Mouse (Mus musculus): ENCODE data around the gene Ccl6.

Gene Ccl6

DNA sequence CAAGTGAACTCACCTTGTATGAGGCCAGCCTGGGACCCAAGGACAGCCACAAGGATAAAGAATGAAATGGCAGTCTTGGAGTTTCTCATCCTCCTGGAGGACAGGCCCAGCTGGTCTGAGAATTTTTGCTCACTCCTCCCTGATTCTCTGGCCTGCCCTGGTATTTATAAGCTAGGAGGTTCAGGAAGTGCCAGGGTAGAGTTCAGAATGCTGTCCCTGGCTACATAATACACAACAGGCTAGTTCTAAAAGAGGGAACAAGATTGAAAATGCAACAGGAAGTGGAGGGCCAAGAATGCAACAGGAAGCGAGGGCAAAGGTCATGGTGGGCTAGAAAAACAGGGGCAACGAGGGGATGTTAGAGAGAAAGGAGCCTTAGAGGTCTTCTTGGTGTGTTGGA lies at the start of gene Ccl6:
TSS of gene Ccl6 (minus strand) at position 235 of the 400 bp plus-strand sequence.
- no peak for ATAC-seq (ENCODE audit: insufficient number of reproducible peaks, low FRiP score, low TSS enrichment)

DNA sequence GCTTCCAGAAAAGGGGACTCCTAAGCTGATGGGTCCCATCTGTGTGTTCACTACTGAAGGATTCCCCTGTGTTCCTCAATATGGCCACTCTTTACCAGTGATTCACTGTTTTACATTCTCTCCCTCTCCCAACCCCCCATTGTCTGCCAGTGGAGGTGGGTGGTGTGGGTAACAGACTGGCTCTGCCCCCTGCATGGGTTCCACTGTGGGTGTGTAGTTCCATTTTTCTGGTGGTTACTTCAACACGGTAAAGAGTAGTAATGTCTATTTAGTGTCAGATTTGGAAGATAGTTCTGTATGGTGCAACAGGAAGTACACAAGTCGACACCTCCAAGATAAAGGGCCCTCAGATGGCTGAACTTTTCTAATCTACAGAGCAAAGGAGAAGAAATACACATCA lies 48.3 kb upstream of the Ccl6 start:
- ATAC-seq (ENCODE audit: insufficient number of reproducible peaks, low FRiP score, low TSS enrichment), result no peak

DNA sequence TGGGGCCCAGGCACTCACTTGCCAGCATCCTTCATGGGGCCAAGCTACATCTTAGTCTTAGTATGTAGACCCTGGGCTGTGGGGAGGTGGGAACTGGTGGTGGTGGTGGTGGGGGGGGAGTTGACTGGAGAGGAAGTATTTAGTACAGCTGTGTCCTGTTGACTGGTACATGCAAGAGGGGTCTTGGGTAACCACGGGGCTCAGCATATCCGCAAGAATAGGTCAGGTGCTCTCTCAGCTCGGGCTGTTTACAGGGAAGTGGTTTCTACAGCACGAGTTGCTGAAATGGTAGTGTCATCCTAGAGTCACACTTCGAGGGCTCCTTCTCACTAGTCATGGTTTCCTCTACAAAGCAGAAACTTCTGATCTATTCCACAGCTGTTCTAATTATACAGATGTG lies 47.3 kb upstream of the Ccl6 start:
- ATAC-seq (ENCODE audit: insufficient number of reproducible peaks, low FRiP score, low TSS enrichment), result no peak

DNA sequence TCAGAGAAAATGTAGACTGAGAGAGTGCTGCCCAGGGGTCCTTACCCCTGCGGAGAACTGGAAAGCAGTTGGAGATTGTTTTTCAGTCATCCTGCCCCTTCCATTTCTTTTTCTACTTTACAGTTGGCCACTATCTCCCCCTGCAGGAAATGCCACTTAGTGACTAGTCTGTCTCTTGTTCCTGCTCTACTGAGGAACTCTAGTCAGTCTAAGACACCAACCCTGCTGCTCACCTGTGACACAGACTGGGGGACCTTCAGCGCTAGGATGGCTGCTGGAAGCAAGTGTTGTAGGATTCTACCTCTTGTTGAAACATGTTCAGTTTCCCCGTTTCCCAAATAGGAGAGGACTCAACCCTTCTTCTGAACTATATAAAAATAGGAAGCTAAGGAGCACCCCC lies 46.6 kb upstream of the Ccl6 start:
- ATAC-seq (ENCODE audit: insufficient number of reproducible peaks, low FRiP score, low TSS enrichment), result no peak

DNA sequence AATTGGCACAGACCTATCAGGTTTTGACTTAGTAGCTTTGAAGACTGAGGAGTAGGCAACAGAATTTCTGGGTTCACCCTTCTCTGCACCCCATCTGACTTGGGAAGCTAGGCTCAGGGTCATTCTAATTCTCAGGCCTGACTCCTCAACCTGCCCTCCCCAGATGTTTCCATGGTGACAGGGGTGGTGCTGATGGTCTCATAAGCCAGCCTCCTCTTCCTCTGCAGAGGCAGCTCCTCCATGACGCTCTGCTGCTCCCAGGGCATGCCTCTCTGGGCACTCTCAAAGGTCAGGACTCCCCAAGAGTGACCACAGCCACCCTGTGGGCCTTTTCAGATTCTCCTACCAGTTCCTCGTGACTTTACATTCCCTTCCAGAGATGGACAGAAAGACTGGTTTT lies 46.0 kb upstream of the Ccl6 start:
- ATAC-seq (ENCODE audit: insufficient number of reproducible peaks, low FRiP score, low TSS enrichment), result no peak

DNA sequence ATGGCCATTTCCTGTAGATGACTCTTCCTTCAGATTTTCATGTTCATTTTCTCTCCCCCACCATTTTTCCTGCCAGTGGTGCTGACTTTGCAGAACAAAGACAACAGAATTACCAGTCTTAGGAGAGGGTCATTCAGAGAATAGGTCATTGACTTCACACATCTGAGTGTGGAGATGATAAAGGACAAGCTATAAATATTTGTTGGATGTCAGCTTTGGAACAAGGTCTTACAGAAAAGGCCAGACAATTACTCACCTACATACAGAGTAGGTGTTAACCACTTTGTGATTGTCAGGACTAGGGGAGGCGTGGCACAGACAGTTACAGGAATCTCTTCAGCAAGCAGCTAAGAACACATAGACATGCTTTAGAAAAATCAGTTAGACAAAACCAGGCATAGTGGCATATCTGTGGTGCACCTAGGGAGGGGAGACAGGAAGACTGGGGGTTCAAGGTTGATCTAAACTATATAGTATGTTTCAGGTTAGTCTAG lies 43.9 kb upstream of the Ccl6 start:
- ATAC-seq (ENCODE audit: insufficient number of reproducible peaks, low FRiP score, low TSS enrichment), result no peak

DNA sequence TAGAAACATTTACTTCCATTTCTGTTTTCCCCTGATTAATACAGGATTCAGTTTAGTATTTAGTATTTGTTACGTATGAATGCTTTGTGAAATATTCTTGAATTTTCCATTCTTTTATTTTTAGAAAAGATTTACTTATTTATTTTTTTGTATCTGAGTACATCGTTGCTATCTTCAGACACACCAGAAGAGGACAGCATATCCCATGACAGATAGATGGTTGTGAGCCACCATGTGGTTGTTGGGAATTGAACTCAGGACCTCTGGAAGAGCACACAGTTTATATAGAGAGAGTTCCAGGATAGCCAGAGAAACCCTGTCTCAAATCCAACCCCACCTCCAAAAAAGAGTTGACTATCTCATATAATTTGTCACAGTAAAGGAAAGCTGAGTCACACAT lies 42.0 kb upstream of the Ccl6 start:
- ATAC-seq (ENCODE audit: insufficient number of reproducible peaks, low FRiP score, low TSS enrichment), result no peak

DNA sequence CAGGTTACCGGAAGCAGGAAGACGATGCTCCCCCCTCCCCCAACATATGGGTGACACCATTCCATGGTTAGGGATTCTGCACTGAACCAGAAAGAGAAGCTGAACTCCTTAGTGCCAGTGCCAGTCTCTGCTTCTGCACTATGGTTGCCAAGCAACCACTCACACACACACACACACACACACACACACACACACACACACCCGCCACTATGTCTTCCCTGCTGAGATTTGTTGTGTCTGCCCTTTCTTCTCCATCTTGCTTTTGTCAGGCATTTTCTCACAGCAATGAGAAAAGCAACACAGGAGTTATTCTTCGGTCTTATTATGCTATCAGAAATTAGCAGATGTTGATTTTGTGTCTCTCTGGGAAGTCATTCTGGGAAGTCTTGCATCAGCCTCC lies 41.5 kb upstream of the Ccl6 start:
- ATAC-seq (ENCODE audit: insufficient number of reproducible peaks, low FRiP score, low TSS enrichment), result no peak

DNA sequence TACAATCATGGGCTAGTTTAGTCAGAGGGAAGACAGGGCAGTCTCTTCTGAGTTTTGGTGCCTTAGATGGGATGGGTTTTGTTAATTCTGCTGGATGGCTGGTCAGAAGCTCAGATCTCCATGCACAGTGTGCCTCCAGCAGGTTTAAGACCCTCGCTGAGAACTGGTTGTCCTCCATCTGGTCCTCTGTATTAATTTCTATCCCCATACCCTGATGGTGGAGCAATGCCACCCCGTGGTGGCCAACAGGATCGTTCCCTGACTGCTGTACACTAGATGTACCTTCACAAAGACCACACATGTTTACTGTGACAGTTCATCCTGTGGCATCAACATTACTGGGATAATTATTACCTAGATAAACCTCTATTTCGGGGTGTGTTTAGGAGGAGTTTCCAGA lies 39.9 kb upstream of the Ccl6 start:
- no peak for ATAC-seq (ENCODE audit: insufficient number of reproducible peaks, low FRiP score, low TSS enrichment)

DNA sequence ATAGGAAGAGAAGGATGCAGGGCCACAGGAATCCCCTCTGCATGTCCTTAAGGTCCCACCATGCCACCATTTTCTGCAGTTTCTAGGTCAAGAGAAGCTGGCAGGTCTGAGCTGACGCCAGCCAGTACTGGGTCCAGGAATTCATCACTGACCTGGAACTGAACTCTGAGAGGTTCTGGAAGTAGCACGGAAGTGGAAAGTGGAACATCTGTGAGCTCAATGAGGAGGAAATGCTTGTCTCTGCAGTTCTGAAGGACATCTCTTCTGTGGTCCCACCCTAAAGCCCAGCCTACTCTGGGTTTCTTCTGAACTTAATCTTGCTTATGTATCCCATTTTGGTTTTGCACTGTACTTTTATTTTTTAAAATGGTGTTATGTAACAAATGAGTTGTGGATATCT lies 38.2 kb upstream of the Ccl6 start:
- no peak for ATAC-seq (ENCODE audit: insufficient number of reproducible peaks, low FRiP score, low TSS enrichment)

DNA sequence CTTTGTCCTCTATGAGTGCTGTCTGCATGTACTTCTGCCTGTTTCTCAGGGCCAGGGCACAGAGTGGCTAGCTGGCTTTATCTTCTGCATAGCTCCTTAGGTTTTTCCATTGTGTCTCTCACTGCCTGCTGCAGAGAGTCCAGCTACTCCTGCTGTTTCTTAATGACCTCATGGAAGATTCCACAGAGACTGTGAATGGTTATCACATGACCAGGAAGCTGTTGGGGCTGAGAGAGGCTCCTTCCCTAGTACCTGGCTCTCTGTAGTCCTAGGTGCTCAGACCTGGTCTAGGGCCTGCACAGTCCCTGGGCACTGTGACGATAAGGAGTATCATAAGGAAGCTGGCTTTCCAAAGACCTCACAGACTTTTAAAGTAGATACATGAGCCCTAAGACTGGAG lies 37.7 kb upstream of the Ccl6 start:
- ATAC-seq (ENCODE audit: insufficient number of reproducible peaks, low FRiP score, low TSS enrichment), result no peak

DNA sequence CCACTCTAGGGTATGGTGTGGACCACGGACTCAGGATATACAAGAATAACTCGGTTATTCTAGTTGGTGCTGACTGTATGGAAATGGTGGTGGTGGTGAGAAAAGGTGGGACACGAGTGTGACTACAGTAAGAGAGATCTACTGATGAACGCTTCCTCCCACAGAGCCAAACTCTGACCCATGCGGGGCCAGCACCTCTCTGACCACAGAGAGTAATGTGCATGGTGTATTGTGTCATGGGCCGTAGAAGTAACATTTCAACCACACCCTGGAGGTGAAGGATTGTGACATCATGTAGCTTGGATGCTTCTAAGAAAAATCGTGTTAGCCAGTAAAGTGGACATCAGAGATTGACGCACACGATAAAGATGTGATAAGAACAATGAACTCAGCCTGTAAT lies 35.9 kb upstream of the Ccl6 start:
- ATAC-seq (ENCODE audit: insufficient number of reproducible peaks, low FRiP score, low TSS enrichment), result no peak

DNA sequence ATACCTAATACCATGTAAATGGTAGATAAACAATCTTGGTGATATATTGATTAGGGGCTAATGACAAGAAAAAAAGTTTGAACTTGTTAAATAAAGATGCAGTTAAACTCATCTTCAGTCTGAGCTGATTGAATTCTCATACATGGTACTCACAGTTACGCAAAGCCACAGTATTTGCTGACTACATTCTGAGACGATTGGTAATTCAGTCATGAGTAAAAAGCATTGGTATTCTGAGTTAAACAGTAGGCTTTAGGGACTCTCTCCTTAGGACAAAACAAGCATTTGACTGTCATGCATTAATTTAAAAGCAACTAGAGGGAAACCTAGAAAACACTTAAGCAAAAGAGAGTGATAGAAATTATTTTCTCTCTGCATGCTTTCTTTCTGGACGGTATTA lies 30.7 kb upstream of the Ccl6 start:
- no peak for ATAC-seq (ENCODE audit: insufficient number of reproducible peaks, low FRiP score, low TSS enrichment)

DNA sequence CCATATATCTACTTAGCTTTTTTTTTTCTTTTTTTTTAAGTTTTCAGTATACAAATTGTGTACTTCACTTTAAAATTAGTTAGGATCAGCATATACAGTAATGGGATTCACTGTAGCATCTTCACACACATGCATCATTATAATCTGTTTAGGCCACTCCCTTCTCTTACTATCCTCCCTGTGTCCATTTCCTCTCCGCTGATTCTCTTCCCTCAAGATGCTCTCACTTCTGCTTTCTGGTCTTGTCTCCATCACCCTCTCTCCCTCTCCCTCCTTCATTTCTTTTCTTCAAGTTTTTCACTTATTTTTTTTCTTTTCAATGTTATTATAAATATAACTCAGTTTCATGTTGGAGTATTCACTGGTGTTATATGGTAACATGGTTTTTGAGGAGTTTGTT lies 26.1 kb upstream of the Ccl6 start:
- no peak for ATAC-seq (ENCODE audit: insufficient number of reproducible peaks, low FRiP score, low TSS enrichment)

DNA sequence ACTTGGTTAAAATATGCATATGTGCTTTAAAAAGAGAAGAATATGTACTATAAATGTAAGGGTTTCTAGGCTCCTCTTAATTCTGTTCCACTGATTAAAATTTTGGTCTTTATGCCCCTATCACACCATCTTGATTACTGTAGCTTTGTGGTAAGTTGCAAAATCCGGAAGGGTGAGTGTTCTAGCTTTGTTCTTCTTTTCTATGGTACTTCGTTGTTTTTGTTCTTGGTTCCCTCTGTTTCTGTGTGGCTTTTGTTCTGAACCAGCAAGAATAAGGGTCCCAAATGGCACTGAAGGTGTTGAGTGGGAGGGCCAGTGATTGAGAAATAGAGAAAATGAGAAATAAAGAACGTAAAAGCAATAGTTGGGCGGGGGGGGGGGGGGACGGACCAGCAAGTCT lies 25.4 kb upstream of the Ccl6 start:
- no peak for ATAC-seq (ENCODE audit: insufficient number of reproducible peaks, low FRiP score, low TSS enrichment)

DNA sequence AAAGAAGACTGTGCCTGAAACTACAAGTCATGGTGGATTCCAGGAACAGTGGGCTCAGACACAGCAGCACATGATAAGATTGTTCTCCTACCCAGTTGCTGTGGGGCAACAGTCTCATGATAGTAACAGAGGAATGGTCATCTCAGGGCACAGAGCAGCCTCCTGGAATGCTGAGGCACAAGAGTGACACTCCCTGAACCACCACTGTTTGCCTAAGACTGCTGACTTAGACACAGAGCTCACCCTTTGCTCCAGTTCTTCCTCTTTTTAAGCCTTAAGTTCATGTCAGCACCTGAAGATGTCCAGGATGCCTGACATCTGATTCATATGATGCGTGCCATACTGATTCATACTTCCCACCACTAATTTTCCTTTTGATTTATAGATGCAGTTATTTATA lies 23.7 kb upstream of the Ccl6 start:
- ATAC-seq (ENCODE audit: insufficient number of reproducible peaks, low FRiP score, low TSS enrichment), result no peak

DNA sequence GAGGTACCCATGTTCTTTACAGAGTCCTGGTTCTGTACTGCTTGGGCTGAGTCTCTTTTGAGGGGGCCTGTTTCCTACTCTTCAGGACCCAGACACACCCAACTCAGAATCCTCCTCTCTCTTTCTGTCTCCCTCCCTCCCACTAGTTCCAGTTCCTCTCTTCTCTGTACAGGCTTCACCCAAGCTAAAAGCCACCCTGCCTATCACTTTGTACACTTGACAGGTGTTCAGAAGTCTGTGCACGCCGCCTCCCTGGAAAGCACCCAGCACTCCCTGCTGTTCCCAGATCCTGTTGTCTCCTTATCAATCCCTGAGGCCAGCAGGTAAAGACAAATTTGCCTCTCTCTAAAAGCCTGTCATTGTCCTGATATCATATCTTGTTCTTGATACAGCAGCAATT lies 18.0 kb upstream of the Ccl6 start:
- no peak for ATAC-seq (ENCODE audit: insufficient number of reproducible peaks, low FRiP score, low TSS enrichment)

DNA sequence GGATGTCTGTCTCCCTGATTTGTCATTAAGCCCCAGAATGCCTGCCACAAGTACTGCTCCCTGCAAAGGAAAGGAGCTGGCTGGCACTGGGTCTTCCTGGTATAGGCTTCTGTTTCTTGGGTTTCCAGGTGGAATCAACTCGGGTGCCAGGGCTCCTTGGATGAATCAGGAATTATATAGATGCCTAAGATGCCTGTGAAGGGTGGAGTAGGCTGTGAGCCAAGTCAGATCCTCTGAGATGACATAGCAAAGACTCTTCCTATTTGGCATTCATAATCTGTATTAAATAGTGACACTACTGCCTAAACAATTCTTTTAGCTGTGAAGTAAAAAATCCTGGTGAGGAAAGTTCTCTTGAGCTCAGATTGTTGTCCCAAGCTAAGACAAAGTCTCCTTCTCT lies 13.5 kb upstream of the Ccl6 start:
- ATAC-seq (ENCODE audit: insufficient number of reproducible peaks, low FRiP score, low TSS enrichment), result no peak

DNA sequence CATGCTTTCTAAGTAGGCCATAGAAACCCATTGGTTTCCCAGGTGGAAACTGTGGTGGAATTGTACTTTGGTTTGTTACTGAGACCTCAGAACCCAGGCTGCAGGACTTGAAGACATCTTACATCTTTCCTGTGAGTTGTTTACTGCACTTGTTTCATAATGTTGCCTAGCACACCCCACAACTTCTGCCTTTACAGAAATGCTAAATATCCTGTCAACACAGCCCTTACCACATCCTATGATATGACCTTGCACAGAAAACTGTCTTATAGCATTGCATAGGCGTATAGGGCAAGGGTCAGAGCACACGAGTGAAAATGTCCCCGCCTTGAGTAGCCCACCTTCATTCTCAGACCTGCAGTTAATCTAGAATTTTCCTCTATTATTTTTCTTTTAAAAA lies 12.6 kb upstream of the Ccl6 start:
- no peak for ATAC-seq (ENCODE audit: insufficient number of reproducible peaks, low FRiP score, low TSS enrichment)

DNA sequence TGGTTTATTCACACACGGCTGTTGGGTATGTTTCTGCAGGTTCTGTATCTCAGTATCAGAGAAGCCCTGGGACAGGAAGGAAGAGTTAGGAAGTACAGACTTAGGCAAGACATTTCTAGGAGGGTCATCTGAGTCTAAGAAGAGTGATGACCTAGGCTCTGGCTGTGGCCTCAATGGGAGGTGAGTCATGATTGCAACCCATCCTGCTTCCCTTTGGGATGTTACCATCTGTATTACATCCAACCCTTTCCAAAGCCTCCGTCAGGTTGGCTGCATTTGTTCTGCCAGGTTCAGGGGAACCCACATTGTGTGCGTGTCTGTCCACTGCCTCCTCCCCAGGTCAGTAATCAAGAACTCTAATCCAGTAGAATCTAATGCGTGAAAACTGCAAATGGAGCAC lies 11.8 kb upstream of the Ccl6 start:
- no peak for ATAC-seq (ENCODE audit: insufficient number of reproducible peaks, low FRiP score, low TSS enrichment)

DNA sequence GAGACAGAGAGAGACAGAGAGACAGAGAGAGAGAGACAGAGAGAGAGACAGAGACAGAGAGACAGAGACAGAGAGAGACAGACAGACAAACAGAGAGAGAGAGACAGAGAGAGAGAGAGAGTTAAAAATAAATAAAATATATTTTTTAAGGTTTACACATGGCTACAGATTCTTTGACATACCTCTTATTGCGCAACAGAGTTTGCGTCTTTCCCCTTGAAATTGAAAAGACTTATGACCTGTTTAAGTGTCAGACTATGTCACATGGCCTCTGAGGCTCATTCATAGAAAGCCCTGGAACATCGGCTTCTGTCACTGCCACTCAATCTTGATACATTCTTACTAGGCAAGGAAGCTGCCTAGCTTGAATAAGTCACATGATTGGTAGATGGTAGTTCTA lies 10.5 kb upstream of the Ccl6 start:
- no peak for ATAC-seq (ENCODE audit: insufficient number of reproducible peaks, low FRiP score, low TSS enrichment)

DNA sequence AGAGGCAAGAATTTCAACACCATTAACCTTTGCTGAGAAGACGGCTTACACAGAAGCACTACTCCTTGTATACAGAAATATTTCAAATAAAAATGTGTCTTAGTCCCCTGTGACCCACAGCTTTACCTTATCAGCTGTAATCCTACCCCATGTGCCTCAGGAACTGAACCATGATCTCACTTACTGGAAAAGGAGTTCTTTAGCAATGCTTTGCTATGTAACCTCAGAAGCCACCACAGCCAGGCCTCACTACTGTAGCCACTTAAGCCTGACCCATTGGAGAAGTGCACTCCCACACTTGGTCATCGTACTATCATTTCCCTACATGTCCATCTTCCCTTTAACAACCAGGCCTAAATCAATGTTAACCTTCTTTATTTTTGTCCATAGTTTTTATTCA lies 7.7 kb upstream of the Ccl6 start:
- ATAC-seq (ENCODE audit: insufficient number of reproducible peaks, low FRiP score, low TSS enrichment), result no peak

DNA sequence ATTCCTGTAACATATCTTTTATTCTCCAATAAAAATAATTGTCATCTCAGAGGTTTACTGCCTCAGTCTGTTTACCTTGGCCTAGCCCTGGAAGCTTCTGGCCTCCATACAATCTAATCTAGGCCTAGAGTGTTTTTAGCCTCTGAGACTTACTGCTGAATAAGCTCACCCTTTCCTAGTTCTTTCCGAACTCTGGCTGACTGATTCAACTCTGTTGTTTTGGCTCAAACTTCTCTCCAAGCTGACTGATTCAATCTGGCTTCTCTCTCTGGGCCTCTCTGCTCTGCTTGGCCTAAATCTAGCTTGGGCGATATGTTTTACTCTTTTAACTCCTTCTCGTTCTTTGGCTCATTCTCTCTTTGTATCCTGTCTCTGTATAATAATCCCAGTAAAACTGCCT lies 6.1 kb upstream of the Ccl6 start:
- ATAC-seq (ENCODE audit: insufficient number of reproducible peaks, low FRiP score, low TSS enrichment), result no peak
